Mouse (Mus musculus) ES-Bruce4 (cell line): ENCODE data around the gene Ntrk3.

ENCODE experiments used
- CTCF ChIP-seq: IDR thresholded peaks from one replicate; pipeline ENCODE4 v1.8.1; 2011; ENCODE audit warnings: low read depth, low read length
- POLR2A ChIP-seq: IDR thresholded peaks from one replicate; pipeline ENCODE4 v1.8.1; 2011; ENCODE audit warnings: low read length; ENCODE audit not compliant: insufficient read depth

- TF ChIP-seq POLR2A = no peak
- TF ChIP-seq CTCF = no peak
Observed at GRCm38 (mm10) chr7:78719117-78719516, 18.7 kb downstream of the Ntrk3 start.
